In genomic region chr16:16907799-16908198, GRCm38 (mm10) we compare ENCODE assay signal across 9 mouse cellular contexts. TPM values are rescaled to one million over a fixed set of nuclear protein-coding genes. Genes with fewer than 3 reads are reported as not detected.
A peak's percentile ranks its signal among the peaks of the same experiment; 100 is the strongest.
DNase-seq lines count a peak whose midpoint lies in the region; ATAC-seq lines count a peak whose summit lies in the region.
"Had no signal": no experiment of that assay in that cellular context is flagged by ENCODE, and none has a peak within 500 bp of the region (broad histone marks: within the 10 kb centered on the region; RNA-seq: fewer than 3 reads in every experiment).

No protein-coding gene starts in this region.

- H3K4me1 ChIP-seq in heart, embryonic 15.5 days (replicated peaks), result 0 out of 2 replicates have a peak, but pooled peaks cover 12% of the 10 kb centered on the region
- H3K4me1 ChIP-seq in hindbrain, embryonic 14.5 days (replicated peaks; ENCODE audit: control insufficient read depth, insufficient read depth, low read length), result 0 out of 2 replicates have a peak, but pooled peaks cover 3% of the 10 kb centered on the region

- H3K4me2 ChIP-seq in heart, embryonic 15.5 days, result no peak overlapping the region
- no peak overlapping the region for H3K4me2 ChIP-seq in hindbrain, embryonic 14.5 days (replicated peaks)

- 33% methylated on average over 6 of the region's 6 CpGs for WGBS in heart, embryonic 15.5 days
- 78% methylated on average over 6 of the region's 6 CpGs for WGBS in hindbrain, embryonic 14.5 days

- peak; percentile 37 to 42 for DNase-seq in right cerebral cortex, postnatal 10 days (ENCODE audit: low spot score in 2 of 2)
- no peak for DNase-seq in right cerebral cortex, postnatal 36 days (ENCODE audit: low spot score in 2 of 2)
- DNase-seq in liver, result peak; percentile 21
- no peak for DNase-seq in urinary bladder, postnatal 10 days (ENCODE audit: low spot score)
- DNase-seq in thymus, postnatal 4 days, result no peak
- DNase-seq in hindbrain, embryonic 14.5 days (ENCODE audit: low spot score), result no peak

- H3K27me3 ChIP-seq in heart, embryonic 15.5 days, result no peaks in the 10 kb centered on the region
- no peaks in the 10 kb centered on the region for H3K27me3 ChIP-seq in hindbrain, embryonic 14.5 days (ENCODE audit: control insufficient read depth, insufficient read depth, low read length)

- H3K4me3 ChIP-seq in heart, embryonic 15.5 days, result no peak overlapping the region
- H3K4me3 ChIP-seq in hindbrain, embryonic 14.5 days (replicated peaks; ENCODE audit: low read length), result no peak overlapping the region

- peak; percentile 79 for ATAC-seq in heart, embryonic 15.5 days (replicated peaks; ENCODE audit: insufficient number of reproducible peaks, insufficient read depth, low FRiP score, low read depth)
- no peak for ATAC-seq in monocyte, adult 5-6 weeks (replicated peaks; ENCODE audit: insufficient number of reproducible peaks, low FRiP score, low TSS enrichment, poor library complexity, severe bottlenecking)
- no peak for ATAC-seq in hindbrain, embryonic 14.5 days (ENCODE audit: low FRiP score)

- peaks cover 15% of the 10 kb centered on the region for H3K36me3 ChIP-seq in heart, embryonic 15.5 days
- H3K36me3 ChIP-seq in hindbrain, embryonic 14.5 days (replicated peaks; ENCODE audit: control insufficient read depth, insufficient read depth), result peaks cover 90% of the 10 kb centered on the region

- H3K9ac ChIP-seq in heart, embryonic 15.5 days, result no peak overlapping the region
- H3K9ac ChIP-seq in hindbrain, embryonic 14.5 days, result no peak overlapping the region

- H3K27ac ChIP-seq in heart, embryonic 15.5 days, result peak overlapping the region; percentile 79
- H3K27ac ChIP-seq in hindbrain, embryonic 14.5 days, result no peak overlapping the region

- H3K9me3 ChIP-seq in heart, embryonic 15.5 days (replicated peaks), result no peaks in the 10 kb centered on the region
- no peaks in the 10 kb centered on the region for H3K9me3 ChIP-seq in hindbrain, embryonic 14.5 days (ENCODE audit: control insufficient read depth, low read length)

RNA-seq across cellular contexts. Expression of gene Ppm1f, which starts 11.5 kb away (rescaled TPM):
- 23.4 and 28.8 TPM in 2 replicates for polyA plus RNA-seq in heart, embryonic 15.5 days (2015; fragmentation: Nextera tagmentation; extraction: Ambion mirVana)
- 4.3 to 10.6 TPM (median 6.3 TPM) in 3 replicates for total RNA-seq in monocyte, adult 5-6 weeks (2017)
- 20.3 and 22.1 TPM in 2 replicates for polyA plus RNA-seq in hindbrain, embryonic 14.5 days (2014; fragmentation: Nextera tagmentation; extraction: Ambion mirVana)

RNA-seq across cellular contexts. Expression of gene Vpreb1, which starts 37.2 kb away (rescaled TPM):
- polyA plus RNA-seq in heart, embryonic 15.5 days (2015; fragmentation: Nextera tagmentation; extraction: Ambion mirVana), result 1.1 and 1.4 TPM in 2 replicates
- total RNA-seq in monocyte, adult 5-6 weeks (2017), result 0.68 TPM in 1 of 3 replicates, not detected in the others
- polyA plus RNA-seq in hindbrain, embryonic 14.5 days (2014; fragmentation: Nextera tagmentation; extraction: Ambion mirVana), result 0.80 TPM in 1 of 2 replicates, not detected in the other

RNA-seq across cellular contexts. Expression of gene Top3b, which starts 37.3 kb away (rescaled TPM):
- polyA plus RNA-seq in heart, embryonic 15.5 days (2015; fragmentation: Nextera tagmentation; extraction: Ambion mirVana), result 37.8 and 51.7 TPM in 2 replicates
- total RNA-seq in monocyte, adult 5-6 weeks (2017), result 56.2 to 96.3 TPM (median 60.3 TPM) in 3 replicates
- 63.5 and 77.7 TPM in 2 replicates for polyA plus RNA-seq in hindbrain, embryonic 14.5 days (2014; fragmentation: Nextera tagmentation; extraction: Ambion mirVana)

RNA-seq across cellular contexts. Expression of gene Igll1, which starts 44.0 kb away (rescaled TPM):
- polyA plus RNA-seq in heart, embryonic 15.5 days (2015; fragmentation: Nextera tagmentation; extraction: Ambion mirVana), result 0.27 TPM in 1 of 2 replicates, not detected in the other
- total RNA-seq in monocyte, adult 5-6 weeks (2017), result not detected in 3 replicates
- not detected in 2 replicates for polyA plus RNA-seq in hindbrain, embryonic 14.5 days (2014; fragmentation: Nextera tagmentation; extraction: Ambion mirVana)
- total RNA-seq: gastrocnemius, postnatal 4 days had no signal

Comparison
In these comparisons a context has a peak if more than half of its experiments do, and no peak if none do; other contexts are left out.
1. DNase-seq: peak in right cerebral cortex, postnatal 10 days (2 of 2) and liver (single experiment); none in right cerebral cortex, postnatal 36 days (0 of 2), urinary bladder, postnatal 10 days (single experiment), thymus, postnatal 4 days (single experiment) and hindbrain, embryonic 14.5 days (single experiment).